Mouse (Mus musculus): ENCODE measurements around the gene St7. TPM values are rescaled to one million over a fixed set of nuclear protein-coding genes. Genes with fewer than 3 reads are reported as not detected.

The St7 gene
- polyA plus RNA-seq, 1 experiment, result 22.8 TPM

GRCm38 (mm10) chr6:17943877-17944617 lies 251.3 kb downstream of the St7 start:
- no peaks in the 10 kb centered on the region for H3K4me1 ChIP-seq (ENCODE audit: control insufficient read depth, insufficient read depth, low read length)
- TF ChIP-seq POLR2A (IDR thresholded peaks at IDR 0.05; ENCODE audit: extremely low read depth, insufficient read depth, low read length) (no peak), CTCF (IDR thresholded peaks at IDR 0.05; ENCODE audit: extremely low read depth, insufficient read depth, low read length) (no peak)
- no peak overlapping the region for H3K27ac ChIP-seq (ENCODE audit: insufficient read depth, low read length)

GRCm38 (mm10) chr6:17946456-17946855 lies 253.7 kb downstream of the St7 start:
- Histone ChIP-seq H3K4me3 (ENCODE audit: insufficient read depth, low read length) (no peak overlapping the region), H3K4me1 (ENCODE audit: control insufficient read depth, insufficient read depth, low read length) (no peaks in the 10 kb centered on the region), H3K27ac (ENCODE audit: insufficient read depth, low read length) (no peak overlapping the region)
- TF ChIP-seq POLR2A (IDR thresholded peaks at IDR 0.05; ENCODE audit: extremely low read depth, insufficient read depth, low read length) (no peak), CTCF (IDR thresholded peaks at IDR 0.05; ENCODE audit: extremely low read depth, insufficient read depth, low read length) (no peak)

More at GRCm38 (mm10) chr6:17943877-17944617, 251.3 kb downstream of the St7 start:
- no peak overlapping the region for H3K4me3 ChIP-seq (ENCODE audit: insufficient read depth, low read length)

- Histone ChIP-seq H3K27ac (ENCODE audit: insufficient read depth, low read length) (no peak overlapping the region), H3K4me1 (ENCODE audit: control insufficient read depth, insufficient read depth, low read length) (no peaks in the 10 kb centered on the region), H3K4me3 (ENCODE audit: insufficient read depth, low read length) (no peak overlapping the region)
- TF ChIP-seq POLR2A (IDR thresholded peaks at IDR 0.05; ENCODE audit: extremely low read depth, insufficient read depth, low read length), result no peak
- no peak for TF ChIP-seq CTCF (IDR thresholded peaks at IDR 0.05; ENCODE audit: extremely low read depth, insufficient read depth, low read length)
Measured at GRCm38 (mm10) chr6:17947130-17947831, 254.5 kb downstream of the St7 start.

GRCm38 (mm10) chr6:17949103-17949502 lies 256.4 kb downstream of the St7 start:
- no peaks in the 10 kb centered on the region for H3K4me1 ChIP-seq (ENCODE audit: control insufficient read depth, insufficient read depth, low read length)
- no peak for TF ChIP-seq POLR2A (IDR thresholded peaks at IDR 0.05; ENCODE audit: extremely low read depth, insufficient read depth, low read length)
- TF ChIP-seq CTCF (IDR thresholded peaks at IDR 0.05; ENCODE audit: extremely low read depth, insufficient read depth, low read length), result no peak
- H3K4me3 ChIP-seq (ENCODE audit: insufficient read depth, low read length), result no peak overlapping the region
- no peak overlapping the region for H3K27ac ChIP-seq (ENCODE audit: insufficient read depth, low read length)

GRCm38 (mm10) chr6:17951779-17952178 lies 259.0 kb downstream of the St7 start:
- Histone ChIP-seq H3K4me1 (ENCODE audit: control insufficient read depth, insufficient read depth, low read length) (no peaks in the 10 kb centered on the region), H3K27ac (ENCODE audit: insufficient read depth, low read length) (no peak overlapping the region), H3K4me3 (ENCODE audit: insufficient read depth, low read length) (no peak overlapping the region)
- TF ChIP-seq POLR2A (IDR thresholded peaks at IDR 0.05; ENCODE audit: extremely low read depth, insufficient read depth, low read length), result no peak

GRCm38 (mm10) chr6:17963455-17963854 lies 270.7 kb downstream of the St7 start:
- Histone ChIP-seq H3K27ac (ENCODE audit: insufficient read depth, low read length) (no peak overlapping the region), H3K4me3 (ENCODE audit: insufficient read depth, low read length) (no peak overlapping the region), H3K4me1 (ENCODE audit: control insufficient read depth, insufficient read depth, low read length) (no peaks in the 10 kb centered on the region)
- TF ChIP-seq CTCF (IDR thresholded peaks at IDR 0.05; ENCODE audit: extremely low read depth, insufficient read depth, low read length) (no peak), POLR2A (IDR thresholded peaks at IDR 0.05; ENCODE audit: extremely low read depth, insufficient read depth, low read length) (no peak)

- Histone ChIP-seq H3K27ac (ENCODE audit: insufficient read depth, low read length) (no peak overlapping the region), H3K4me1 (ENCODE audit: control insufficient read depth, insufficient read depth, low read length) (no peaks in the 10 kb centered on the region), H3K4me3 (ENCODE audit: insufficient read depth, low read length) (no peak overlapping the region)
- TF ChIP-seq POLR2A (IDR thresholded peaks at IDR 0.05; ENCODE audit: extremely low read depth, insufficient read depth, low read length), result no peak
- TF ChIP-seq CTCF (IDR thresholded peaks at IDR 0.05; ENCODE audit: extremely low read depth, insufficient read depth, low read length), result no peak
Measured at GRCm38 (mm10) chr6:17968467-17969144, 275.9 kb downstream of the St7 start.

- Histone ChIP-seq H3K4me3 (ENCODE audit: insufficient read depth, low read length) (no peak overlapping the region), H3K27ac (ENCODE audit: insufficient read depth, low read length) (no peak overlapping the region), H3K4me1 (ENCODE audit: control insufficient read depth, insufficient read depth, low read length) (no peaks in the 10 kb centered on the region)
- TF ChIP-seq CTCF (IDR thresholded peaks at IDR 0.05; ENCODE audit: extremely low read depth, insufficient read depth, low read length) (no peak), POLR2A (IDR thresholded peaks at IDR 0.05; ENCODE audit: extremely low read depth, insufficient read depth, low read length) (no peak)
Measured at GRCm38 (mm10) chr6:17969815-17970214, 277.1 kb downstream of the St7 start.

- H3K4me3 ChIP-seq (ENCODE audit: insufficient read depth, low read length), result no peak overlapping the region
- no peak overlapping the region for H3K27ac ChIP-seq (ENCODE audit: insufficient read depth, low read length)
- TF ChIP-seq POLR2A (IDR thresholded peaks at IDR 0.05; ENCODE audit: extremely low read depth, insufficient read depth, low read length) (no peak), CTCF (IDR thresholded peaks at IDR 0.05; ENCODE audit: extremely low read depth, insufficient read depth, low read length) (no peak)
Measured at GRCm38 (mm10) chr6:17971393-17971792, 278.7 kb downstream of the St7 start.

More at GRCm38 (mm10) chr6:17971393-17971792, 278.7 kb downstream of the St7 start:
- no peaks in the 10 kb centered on the region for H3K4me1 ChIP-seq (ENCODE audit: control insufficient read depth, insufficient read depth, low read length)
